Mouse (Mus musculus) testis, adult 2 months (tissue): ENCODE results near the gene Aoc3.

ENCODE experiments used
- CTCF ChIP-seq: fragments of 200-500 bp; IDR thresholded peaks from 2 replicates; pipeline ENCODE4 v1.5.1; 2012; ENCODE audit warnings: low read depth, mild to moderate bottlenecking, inconsistent platforms, low read length, moderate library complexity; ENCODE audit not compliant: control insufficient read depth, insufficient read depth, insufficient replicate concordance
- POLR2A ChIP-seq: fragments of 200-500 bp; IDR thresholded peaks from 2 replicates; pipeline ENCODE4 v1.6.1; 2012; ENCODE audit warnings: low read depth, mild to moderate bottlenecking, inconsistent platforms, low read length, moderate library complexity; ENCODE audit not compliant: control insufficient read depth

DNA sequence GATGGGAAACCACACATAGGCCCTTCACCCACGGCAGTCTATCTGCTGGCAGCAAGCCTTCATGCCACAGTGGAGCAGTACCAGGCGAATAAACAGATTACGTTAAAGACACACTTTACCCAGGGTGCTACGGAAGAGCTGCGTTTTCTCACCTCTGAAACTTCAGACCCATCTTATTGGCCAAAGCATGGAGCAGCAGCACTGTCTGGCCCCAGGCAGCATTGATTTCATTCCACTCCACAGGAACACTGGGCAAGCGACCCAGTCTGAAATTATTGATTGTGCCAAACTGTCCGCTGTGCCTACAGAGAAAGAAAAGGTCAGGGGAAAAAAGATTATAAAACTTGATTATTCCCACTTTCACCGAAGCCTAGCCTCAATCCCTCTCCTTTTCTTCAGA, 39.2 kb upstream of the Aoc3 start:
- TF ChIP-seq CTCF (no peak), POLR2A (no peak)
